Mouse (Mus musculus) liver, adult 2 months (tissue): Measurements from ENCODE around the gene Rap1a. TPM values are rescaled to one million over a fixed set of nuclear protein-coding genes. Genes with fewer than 3 reads are reported as not detected.

Experiments used
- DNase-seq: peaks from one replicate; pipeline ENCODE4 v3.0.0-alpha.2; 2011; ENCODE audit warnings: low read depth, low spot score; ENCODE audit errors: extremely low read depth
- H3K27ac ChIP-seq: fragments of 200-500 bp; replicated peaks from 2 replicates; pipeline ENCODE4 v1.5.1; 2012; ENCODE audit warnings: low read depth, mild to moderate bottlenecking, control low read depth, inconsistent platforms, low read length; ENCODE audit not compliant: insufficient read depth
- H3K27me3 ChIP-seq: fragments of 200-500 bp; 2 replicates; pipeline ENCODE4 v1.6.1; 2012; ENCODE audit warnings: mild to moderate bottlenecking, moderate library complexity, low read length, inconsistent platforms; ENCODE audit not compliant: control insufficient read depth, insufficient read depth
- H3K36me3 ChIP-seq: fragments of 200-500 bp; 2 replicates; pipeline ENCODE4 v1.6.1; 2012; ENCODE audit warnings: low read length, inconsistent platforms; ENCODE audit not compliant: control insufficient read depth, insufficient read depth
- H3K4me1 ChIP-seq: fragments of 200-500 bp; 2 replicates; pipeline ENCODE4 v1.6.1; 2011; ENCODE audit warnings: low read length; ENCODE audit not compliant: control insufficient read depth, insufficient read depth
- H3K4me3 ChIP-seq: fragments of 200-500 bp; 2 replicates; pipeline ENCODE4 v1.5.1; 2011; ENCODE audit warnings: low read depth, mild to moderate bottlenecking, control low read depth, low read length, moderate library complexity; ENCODE audit not compliant: insufficient read depth
- H3K79me2 ChIP-seq: fragments of 200-500 bp; 2 replicates; pipeline ENCODE4 v1.6.1; 2012; ENCODE audit warnings: inconsistent platforms, mild to moderate bottlenecking, low read length, moderate library complexity; ENCODE audit not compliant: control insufficient read depth, insufficient read depth
- H3K9ac ChIP-seq: fragments of 200-500 bp; 2 replicates; pipeline ENCODE4 v1.6.1; 2012; ENCODE audit warnings: low read depth, mild to moderate bottlenecking, control low read depth, inconsistent platforms, low read length
- CTCF ChIP-seq: fragments of 200-500 bp; IDR thresholded peaks from 2 replicates; pipeline ENCODE4 v1.5.1; 2011; ENCODE audit warnings: low read depth, low read length, control low read depth
- POLR2A ChIP-seq: fragments of 200-500 bp; IDR thresholded peaks from 2 replicates; pipeline ENCODE4 v1.6.1; 2011; ENCODE audit warnings: low read length, control low read depth; ENCODE audit not compliant: insufficient read depth; ENCODE audit errors: extremely low read depth
- WGBS: fragments of 180-500 bp; shearing (Covaris S2); methylation state at CpG from one replicate; pipeline ENCODE4 v1.1.7; 2018; 5-methylcytosine and 5-hydroxymethylcytosine counted together
- polyA plus RNA-seq: library from polyadenylated mRNA; depleted of rRNA; stranded (reverse); fragments of >200 nt; gene quantifications from 2 replicates; pipeline ENCODE4 v1.2.3, GENCODE M21; 2012
- total RNA-seq: library from RNA; depleted of rRNA; stranded (reverse); fragments of >200 nt; gene quantifications from 2 replicates; pipeline ENCODE4 v1.2.3, GENCODE M21; 2014

The Rap1a gene
- total and polyA plus RNA-seq, 2 experiments, result 8.7 to 65.2 TPM

DNA sequence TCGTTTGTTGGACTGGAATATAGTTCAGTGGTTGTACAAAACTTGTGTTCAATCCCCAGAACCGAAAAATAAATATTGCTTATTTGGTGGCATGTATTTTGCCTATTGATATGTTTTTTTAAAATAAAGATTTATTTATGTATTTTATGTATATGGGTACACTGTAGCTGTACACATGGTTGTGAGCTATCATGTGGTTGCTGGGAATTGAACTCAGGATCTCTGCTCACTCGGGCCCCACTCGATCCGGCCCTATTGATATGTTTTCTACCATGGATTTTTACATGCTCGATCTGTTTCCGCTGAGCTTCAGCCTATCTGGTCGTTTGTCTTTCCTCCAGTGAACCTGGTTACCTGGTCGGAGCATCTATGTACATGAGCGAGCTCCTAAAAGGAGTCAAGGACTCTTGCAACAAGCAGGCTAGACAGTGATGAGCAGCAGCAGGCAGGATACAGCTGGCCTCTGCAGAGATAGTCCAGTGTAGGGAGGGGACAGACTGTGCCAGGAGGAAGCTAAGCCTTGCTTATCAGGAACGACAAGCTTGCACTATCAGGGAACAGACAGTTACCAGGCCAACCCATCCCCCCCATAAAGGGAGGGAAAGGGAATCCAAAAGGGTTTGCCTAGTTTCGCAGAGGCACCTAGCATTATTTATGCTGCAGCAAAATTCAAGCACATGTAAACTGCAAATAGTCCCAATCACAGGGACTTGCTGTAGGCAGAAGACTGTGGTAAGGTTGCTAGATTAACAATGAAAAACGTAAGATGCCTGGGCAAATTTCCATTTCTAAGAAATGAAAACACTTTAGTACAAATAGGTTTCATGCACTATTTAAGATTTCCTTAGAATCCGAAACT is 7.3 kb upstream of the Rap1a start:
- H3K9ac ChIP-seq, result no peak overlapping the region
- DNase-seq, result no peak
- H3K79me2 ChIP-seq, result no peaks in the 10 kb centered on the region
- WGBS, result 71% methylated on average over 14 of the region's 14 CpGs
- TF ChIP-seq POLR2A (no peak), CTCF (no peak)
- no peaks in the 10 kb centered on the region; the same call in 1 of the 2 replicates for H3K4me1 ChIP-seq
- H3K27me3 ChIP-seq, result no peaks in the 10 kb centered on the region
- H3K36me3 ChIP-seq, result no peaks in the 10 kb centered on the region
- no peak overlapping the region for H3K27ac ChIP-seq
- H3K4me3 ChIP-seq, result no peak overlapping the region

DNA sequence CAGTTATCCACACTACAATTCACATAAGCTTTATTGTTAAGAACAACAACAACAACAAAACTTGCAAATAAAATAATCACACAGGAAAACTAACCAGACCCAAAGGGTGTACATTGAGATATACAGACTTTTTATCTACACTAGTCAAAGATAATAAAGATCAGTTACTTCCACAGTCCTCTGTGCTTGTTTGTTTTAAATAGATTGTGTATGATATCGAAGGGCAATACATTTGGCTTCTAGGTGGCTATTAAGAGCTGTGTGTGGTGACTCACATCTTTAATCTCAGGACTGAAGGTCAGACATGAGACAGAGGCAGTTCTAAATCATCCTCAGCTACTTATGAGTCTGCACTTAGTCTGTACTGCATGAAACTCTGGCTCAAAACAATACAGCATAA is 6.5 kb upstream of the Rap1a start:
- H3K27ac ChIP-seq, result no peak overlapping the region
- WGBS, result 67% methylated on average over 1 of the region's 1 CpGs
- no peaks in the 10 kb centered on the region for H3K36me3 ChIP-seq
- H3K4me1 ChIP-seq, result peaks cover 7% of the 10 kb centered on the region; the same call in 1 of the 2 replicates
- H3K9ac ChIP-seq, result no peak overlapping the region
- TF ChIP-seq CTCF (no peak), POLR2A (no peak)
- H3K27me3 ChIP-seq, result no peaks in the 10 kb centered on the region
- H3K79me2 ChIP-seq, result no peaks in the 10 kb centered on the region
- no peak overlapping the region for H3K4me3 ChIP-seq
- DNase-seq, result no peak

DNA sequence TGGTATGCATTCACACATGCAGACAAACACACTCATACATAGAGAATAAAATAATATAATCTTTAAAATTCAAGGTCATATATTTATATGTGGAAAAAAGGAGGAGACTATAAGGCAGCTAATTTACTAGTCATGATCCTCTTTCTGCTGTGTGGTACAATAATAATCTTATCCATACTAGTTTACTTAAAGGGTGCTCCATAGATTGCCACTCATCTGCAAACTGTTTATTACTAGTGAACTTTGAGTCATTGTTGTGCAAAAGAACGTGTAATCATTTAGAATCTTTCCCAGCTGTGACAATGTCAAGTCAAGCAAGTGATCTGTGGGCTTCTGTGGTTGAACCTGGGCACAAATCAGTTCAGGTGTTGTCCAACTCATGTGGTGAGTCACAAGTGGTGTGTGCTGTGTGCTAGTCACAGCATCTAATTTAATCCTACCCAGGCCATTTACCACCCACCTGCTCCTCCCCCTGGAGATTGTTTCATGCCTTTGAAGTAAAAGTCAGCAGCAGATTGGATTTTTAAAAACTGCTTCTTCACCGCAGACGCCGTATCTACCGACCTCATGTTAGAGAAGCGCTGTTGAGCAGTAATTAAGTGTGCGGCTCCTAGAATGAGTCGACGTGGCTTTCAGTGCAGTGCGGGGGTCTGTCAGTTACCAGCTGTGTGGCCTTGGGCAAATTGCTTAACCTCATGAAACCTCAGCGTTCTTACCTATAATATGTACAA is 5.5 kb upstream of the Rap1a start:
- H3K36me3 ChIP-seq, result no peaks in the 10 kb centered on the region
- TF ChIP-seq CTCF (no peak), POLR2A (no peak)
- no peaks in the 10 kb centered on the region for H3K27me3 ChIP-seq
- 87% methylated on average over 11 of the region's 11 CpGs for WGBS
- no peak overlapping the region for H3K4me3 ChIP-seq
- peaks cover 8% of the 10 kb centered on the region; the same call in 1 of the 2 replicates for H3K4me1 ChIP-seq
- no peaks in the 10 kb centered on the region for H3K79me2 ChIP-seq
- H3K9ac ChIP-seq, result no peak overlapping the region
- no peak for DNase-seq
- H3K27ac ChIP-seq, result no peak overlapping the region

DNA sequence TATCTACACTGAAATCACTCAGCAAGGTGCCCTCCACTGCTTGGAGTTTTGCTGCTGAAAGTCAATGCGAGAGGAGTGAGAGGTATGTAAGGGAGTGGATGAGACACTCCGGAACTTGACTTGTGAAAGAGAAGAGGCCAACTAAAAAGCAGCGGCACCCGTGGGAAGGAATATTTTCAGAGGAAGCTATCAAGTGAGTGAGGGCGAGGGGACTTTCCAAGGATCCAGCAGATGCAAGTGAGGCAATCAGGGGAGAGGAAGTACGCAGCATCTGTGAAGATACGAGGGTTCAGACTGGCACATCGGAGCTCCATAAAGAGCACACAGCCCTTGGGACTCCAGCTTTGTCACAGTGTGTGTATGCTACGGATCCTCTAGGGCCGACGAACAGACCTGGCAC is 2.5 kb upstream of the Rap1a start:
- Histone ChIP-seq H3K27me3 (no peaks in the 10 kb centered on the region), H3K27ac (peak overlapping the region; percentile 44), H3K4me3 (no peak overlapping the region), H3K36me3 (no peaks in the 10 kb centered on the region), H3K4me1 (peaks cover 18% of the 10 kb centered on the region), H3K9ac (no peak overlapping the region), H3K79me2 (peaks cover 7% of the 10 kb centered on the region; the same call in 1 of the 2 replicates)
- DNase-seq, result no peak
- WGBS, result 71% methylated on average over 11 of the region's 11 CpGs
- no peak for TF ChIP-seq CTCF
- TF ChIP-seq POLR2A, result no peak

DNA sequence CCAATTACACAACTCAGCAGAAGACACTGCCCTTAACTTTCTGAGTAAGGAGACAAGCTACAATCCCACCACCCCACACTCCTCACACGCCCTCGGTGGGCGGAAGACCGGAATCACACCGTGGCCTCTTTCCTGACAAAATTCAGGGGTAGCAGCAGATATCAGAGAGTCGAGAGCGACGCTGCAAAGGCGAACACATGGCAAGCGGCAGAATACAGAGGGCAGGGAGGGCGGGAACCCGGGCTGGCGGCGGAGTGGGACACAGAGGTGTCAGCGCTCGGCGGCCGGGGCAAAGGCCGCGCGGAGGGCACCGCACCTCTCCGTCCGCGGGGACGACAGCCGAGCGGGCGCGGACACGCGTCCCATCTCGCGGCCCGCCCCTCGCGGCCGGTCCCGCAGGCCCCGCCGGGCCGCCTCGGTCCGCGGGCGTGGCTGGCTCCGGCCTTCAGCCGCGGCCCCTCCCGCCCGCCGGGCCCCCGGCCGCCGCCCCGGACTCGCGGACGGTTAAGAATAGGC is 403 bp downstream of the Rap1a start:
- 1% methylated on average over 51 of the region's 59 CpGs for WGBS
- peak; percentile 72 for DNase-seq

More for the DNA sequence above, 403 bp downstream of the Rap1a start:
- Histone ChIP-seq H3K27me3 (no peaks in the 10 kb centered on the region), H3K4me3 (peak overlapping the region; percentile 64), H3K36me3 (no peaks in the 10 kb centered on the region), H3K79me2 (peaks cover 12% of the 10 kb centered on the region; the same call in 1 of the 2 replicates), H3K4me1 (peaks cover 27% of the 10 kb centered on the region), H3K9ac (peak overlapping the region; percentile 95), H3K27ac (peak overlapping the region; percentile 84)
- no peak for TF ChIP-seq POLR2A
- TF ChIP-seq CTCF, result no peak
